Mouse (Mus musculus): ENCODE results near the gene Slc38a6.

Slc38a6 gene

DNA sequence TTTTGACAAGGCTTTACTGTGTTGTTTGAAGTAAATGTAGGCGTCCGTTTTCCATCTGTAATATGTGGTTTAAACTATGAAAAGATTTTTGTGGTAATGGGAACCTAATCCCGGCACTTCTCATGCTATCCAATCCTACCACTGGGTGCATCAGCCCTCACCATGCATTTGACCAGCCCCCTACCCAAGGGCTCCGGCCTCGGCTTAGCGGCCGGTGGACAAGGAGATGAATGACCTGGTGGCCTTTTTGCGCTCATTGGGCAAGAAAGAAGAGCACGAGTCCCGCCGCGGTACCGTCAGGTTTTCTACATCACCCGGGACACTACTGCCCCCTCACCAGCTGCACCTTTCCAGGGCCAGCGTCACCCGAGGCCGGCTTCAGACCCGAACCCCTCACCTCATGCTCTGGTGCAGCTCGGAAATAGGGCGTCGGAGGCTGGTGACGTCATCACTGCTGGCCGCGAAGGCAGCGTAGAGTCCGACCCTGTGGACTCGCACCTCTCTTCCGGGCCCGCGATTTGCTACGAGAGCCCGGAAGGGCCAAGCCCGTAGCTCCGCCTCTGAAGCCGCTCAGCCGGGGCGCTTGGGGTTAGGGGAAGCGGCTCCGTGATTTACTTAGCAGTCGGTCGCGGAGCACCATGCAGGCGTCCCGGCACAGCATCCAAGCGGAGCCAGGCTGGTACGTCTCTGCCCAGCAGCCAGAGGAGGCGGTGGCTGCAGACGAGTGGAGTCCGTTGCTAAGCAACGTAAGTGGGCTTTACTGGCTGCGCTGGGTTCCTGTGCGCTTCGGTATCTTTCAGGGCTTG lies at the start of gene Slc38a6, which contains the start of gene Trmt5:
Slc38a6 (plus strand) TSS at position 493 of the 806 bp plus-strand sequence.
Trmt5 (minus strand) TSS at position 424 of the 806 bp plus-strand sequence.
- in situ Hi-C loops (cut with MboI, MseI), result no loop called here

GRCm38 (mm10) chr12:73241960-73242359 lies 44.6 kb upstream of the Slc38a6 start:
- in situ Hi-C loops (cut with MboI, MseI), result loop anchor here (5.0 kb wide), 1 partner anchor 100 kb away; no protein-coding TSS in a partner anchor

DNA sequence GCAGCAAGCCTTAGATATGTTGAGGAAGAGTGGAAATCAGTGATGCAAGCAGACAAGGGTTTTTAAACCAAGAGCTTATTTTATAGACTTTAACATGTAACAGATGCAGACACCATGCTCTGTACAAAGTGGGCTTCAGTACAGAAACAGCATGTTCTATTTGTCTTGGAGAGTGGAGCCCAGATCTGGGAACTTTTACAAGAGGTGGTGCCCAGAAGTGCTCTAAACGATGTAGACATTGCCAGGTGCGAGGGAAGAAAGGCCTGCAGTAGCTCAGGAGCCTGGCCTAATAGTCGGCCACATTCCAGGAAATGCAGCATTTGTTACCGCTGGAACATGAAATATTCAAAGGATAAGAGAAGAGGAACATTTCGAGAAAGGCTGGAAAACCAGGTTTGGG lies 40.9 kb upstream of the Slc38a6 start:
- in situ Hi-C loops (cut with MboI, MseI), result no loop called here

DNA sequence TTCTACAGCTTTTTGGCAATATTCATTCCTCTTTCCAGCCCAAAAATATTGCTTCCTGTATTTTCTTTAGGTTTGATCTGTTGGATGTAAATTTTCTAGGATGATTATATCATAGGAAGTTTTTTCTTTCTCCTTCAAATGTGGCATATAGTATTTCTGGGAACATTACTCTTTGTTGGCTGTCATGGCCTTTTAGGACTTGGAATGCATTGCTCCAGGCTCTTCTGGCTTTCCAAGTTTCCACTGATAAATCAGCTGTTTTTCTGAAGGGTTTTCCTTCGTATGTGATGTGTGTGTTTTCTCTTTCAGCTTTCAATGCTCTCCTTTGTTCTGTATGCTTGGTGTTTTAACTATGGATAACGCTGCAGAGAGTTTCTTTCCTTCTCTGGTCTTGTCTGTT lies 31.6 kb upstream of the Slc38a6 start:
- in situ Hi-C loops (cut with MboI, MseI), result no loop called here

- in situ Hi-C loops (cut with MboI, MseI), result no loop called here
Measured at GRCm38 (mm10) chr12:73259269-73259668, 27.3 kb upstream of the Slc38a6 start.

DNA sequence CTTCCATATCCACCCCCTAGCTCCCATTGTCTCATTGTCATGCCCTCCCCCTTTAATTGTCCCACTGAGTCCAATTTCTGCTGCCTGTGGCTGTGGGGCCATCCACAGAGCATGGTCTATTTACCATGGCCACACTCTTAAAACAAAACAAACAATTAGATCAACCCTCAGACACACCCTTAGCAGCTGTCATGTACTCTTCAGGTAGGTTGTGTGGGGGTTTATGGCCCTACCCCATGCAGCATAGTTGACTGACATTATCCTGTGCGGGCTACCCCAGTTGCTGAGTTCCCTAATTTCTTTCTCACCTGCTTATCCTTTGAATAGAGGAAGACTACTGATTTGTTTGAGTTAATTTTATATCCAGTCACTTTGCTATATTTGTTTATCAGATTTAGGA lies 26.2 kb upstream of the Slc38a6 start:
- in situ Hi-C loops (cut with MboI, MseI), result no loop called here

GRCm38 (mm10) chr12:73265381-73265978 lies 21.1 kb upstream of the Slc38a6 start:
- in situ Hi-C loops (cut with MboI, MseI), result no loop called here

GRCm38 (mm10) chr12:73266597-73266996 lies 20.0 kb upstream of the Slc38a6 start:
- in situ Hi-C loops (cut with MboI, MseI), result no loop called here

DNA sequence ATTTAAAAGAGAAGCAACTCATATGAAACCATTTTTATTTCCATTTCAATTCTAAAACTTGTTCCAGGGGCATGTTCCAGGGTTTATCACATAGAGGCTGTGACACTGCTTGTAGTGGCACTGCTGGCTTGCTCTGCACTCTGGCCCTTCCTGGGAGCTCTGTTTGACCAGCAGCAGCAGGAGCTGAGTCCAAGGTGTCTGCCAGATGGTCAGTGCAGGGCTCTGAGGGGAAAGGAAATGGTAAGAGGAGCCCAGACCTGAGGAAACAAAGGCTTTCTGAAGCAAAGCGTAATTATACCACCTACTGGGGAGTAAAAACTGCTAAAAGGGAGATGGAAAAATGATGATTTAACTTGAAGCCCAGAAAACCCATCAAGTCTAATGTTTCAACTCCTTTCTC lies 18.1 kb upstream of the Slc38a6 start:
- in situ Hi-C loops (cut with MboI, MseI), result no loop called here

- in situ Hi-C loops (cut with MboI, MseI), result no loop called here
Measured at GRCm38 (mm10) chr12:73269531-73269930, 17.0 kb upstream of the Slc38a6 start.

- in situ Hi-C loops (cut with MboI, MseI), result no loop called here
Measured at GRCm38 (mm10) chr12:73269933-73270332, 16.6 kb upstream of the Slc38a6 start.

GRCm38 (mm10) chr12:73274921-73275320 lies 11.7 kb upstream of the Slc38a6 start:
- in situ Hi-C loops (cut with MboI, MseI), result no loop called here

GRCm38 (mm10) chr12:73287609-73288008 lies 1.0 kb downstream of the Slc38a6 start:
- in situ Hi-C loops (cut with MboI, MseI), result no loop called here

GRCm38 (mm10) chr12:73288626-73289025 lies 2.0 kb downstream of the Slc38a6 start:
- in situ Hi-C loops (cut with MboI, MseI), result no loop called here

GRCm38 (mm10) chr12:73294884-73295283 lies 8.3 kb downstream of the Slc38a6 start:
- in situ Hi-C loops (cut with MboI, MseI), result no loop called here

- in situ Hi-C loops (cut with MboI, MseI), result no loop called here
Measured at GRCm38 (mm10) chr12:73295505-73296140, 9.0 kb downstream of the Slc38a6 start.

- in situ Hi-C loops (cut with MboI, MseI), result no loop called here
Measured at GRCm38 (mm10) chr12:73298621-73299020, 12.0 kb downstream of the Slc38a6 start.

DNA sequence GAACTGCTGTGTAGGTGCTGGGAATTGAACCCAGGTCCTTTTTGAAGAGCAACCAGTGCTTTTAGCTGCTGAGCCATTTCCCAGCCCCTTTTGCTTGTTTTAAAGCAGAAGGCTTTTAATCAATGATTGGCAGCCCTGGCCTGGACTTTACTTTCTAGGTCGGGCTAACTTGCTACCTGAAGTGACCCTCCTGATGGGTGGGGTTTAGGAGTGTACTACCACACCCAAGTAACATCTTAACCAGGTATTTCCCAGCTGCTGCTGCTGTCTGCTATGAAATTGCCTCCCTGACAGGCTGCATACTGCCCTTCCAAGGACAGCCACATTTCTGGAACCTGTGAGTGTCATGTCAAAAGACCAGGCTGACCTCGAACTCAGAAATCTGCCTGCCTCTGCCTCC lies 14.0 kb downstream of the Slc38a6 start:
- in situ Hi-C loops (cut with MboI, MseI), result no loop called here

DNA sequence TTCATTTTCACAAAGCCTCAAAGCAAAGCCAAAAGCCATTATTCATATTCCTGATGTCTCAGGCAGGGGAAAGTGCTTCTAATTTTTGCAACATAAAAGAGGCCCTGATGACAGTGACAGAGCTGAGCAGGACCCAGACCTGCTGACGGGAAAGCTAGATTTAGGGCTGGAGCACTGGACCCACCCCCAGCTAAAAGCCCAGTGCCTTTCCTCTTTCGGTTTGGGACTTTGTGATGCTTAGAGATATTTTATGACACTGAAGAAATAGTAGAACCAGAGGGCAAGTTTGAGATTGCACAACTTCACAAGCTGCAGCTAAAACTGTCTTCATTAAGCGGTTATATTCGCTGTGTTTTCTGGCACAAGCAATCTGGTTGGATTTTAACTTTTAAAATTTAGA lies 18.1 kb downstream of the Slc38a6 start:
- in situ Hi-C loops (cut with MboI, MseI), result no loop called here

GRCm38 (mm10) chr12:73307750-73308149 lies 21.2 kb downstream of the Slc38a6 start:
- in situ Hi-C loops (cut with MboI, MseI), result no loop called here

DNA sequence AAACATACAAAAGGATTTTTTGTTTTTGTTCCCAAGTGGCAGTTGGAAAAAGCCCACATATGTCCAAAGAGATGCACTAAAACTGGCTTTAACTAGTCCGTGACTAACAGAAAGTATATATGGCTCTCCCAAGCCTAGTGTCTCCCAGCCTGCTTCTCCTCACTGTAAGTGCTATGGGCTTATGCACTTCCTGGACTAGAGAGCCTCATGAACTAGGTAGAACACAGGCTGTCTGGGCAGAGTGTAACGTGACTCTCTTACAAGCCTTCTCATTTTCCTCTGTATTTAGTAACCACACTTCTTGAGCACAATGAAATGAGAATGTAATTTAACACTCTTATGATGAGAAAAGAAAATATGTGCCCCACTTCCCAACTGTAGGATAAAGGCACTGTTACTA lies 22.1 kb downstream of the Slc38a6 start:
- in situ Hi-C loops (cut with MboI, MseI), result no loop called here
